Mouse (Mus musculus) kidney, adult 2 months (tissue): ENCODE measurements around the gene Tmem242.

Experiments used
- CTCF ChIP-seq: fragments of 200-500 bp; conservative IDR thresholded peaks from 2 replicates; pipeline ENCODE4 v1.5.1; 2011; ENCODE audit warnings: low read depth, mild to moderate bottlenecking, control low read depth, low read length, moderate library complexity, mixed read lengths; ENCODE audit not compliant: insufficient read depth, insufficient read length
- POLR2A ChIP-seq: fragments of 200-500 bp; IDR thresholded peaks from one replicate; pipeline ENCODE4 v1.6.1; 2011; ENCODE audit warnings: low read depth, low read length, control low read depth

DNA sequence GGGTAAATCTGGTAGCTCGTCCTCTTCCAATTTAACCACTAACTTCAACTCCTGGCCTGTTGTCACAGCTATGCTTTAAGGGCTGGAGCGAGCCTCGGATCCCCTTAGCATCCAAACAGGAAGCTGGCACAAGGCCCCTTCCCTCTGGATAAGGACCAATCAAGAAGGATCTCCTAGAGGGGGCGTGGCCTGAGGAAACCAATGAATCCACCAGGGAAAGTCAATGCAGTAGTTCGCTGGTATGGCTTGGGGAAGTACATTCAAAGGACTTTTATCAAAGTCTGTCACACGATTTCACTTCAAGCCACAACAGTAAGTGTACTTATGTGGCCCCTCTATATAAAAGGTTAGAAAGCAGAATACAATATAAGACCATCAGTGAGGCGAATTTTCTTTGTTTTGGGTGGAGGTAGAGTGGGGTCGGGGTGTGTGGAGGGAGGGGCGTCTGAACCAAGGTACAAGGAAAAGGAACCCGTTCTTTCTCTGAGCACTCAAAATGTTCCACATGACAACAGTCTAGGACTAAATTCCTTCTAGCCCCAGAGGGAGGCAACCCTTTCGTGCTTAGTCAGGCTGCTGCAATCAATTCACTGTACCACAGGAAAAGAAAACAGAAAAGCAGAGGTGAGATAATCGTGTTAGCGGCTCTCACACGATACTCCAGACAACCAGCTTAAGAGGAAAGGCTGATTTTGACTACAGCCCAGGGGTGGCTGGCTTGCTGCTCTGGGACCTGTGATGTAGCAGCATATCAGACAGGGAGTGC is 36.1 kb upstream of the Tmem242 start:
- TF ChIP-seq CTCF, result no peak
- TF ChIP-seq POLR2A, result no peak
